In genomic region chr5:134098341-134098902, GRCm38 (mm10) we compare ENCODE assay signal across 9 mouse cellular contexts. TPM values are rescaled to one million over a fixed set of nuclear protein-coding genes. Genes with fewer than 3 reads are reported as not detected.
DNase-seq lines count a peak whose midpoint lies in the region; ATAC-seq and TF ChIP-seq lines count a peak whose summit lies in the region.
"Had no signal": no experiment of that assay in that cellular context is flagged by ENCODE, and none has a peak within 500 bp of the region (broad histone marks: within the 10 kb centered on the region; RNA-seq: fewer than 3 reads in every experiment).

No protein-coding gene starts in this region.

- H3K9ac ChIP-seq in forebrain, postnatal 0 days = peak overlapping the region; percentile 81
- peak overlapping the region; percentile 88 for H3K9ac ChIP-seq in neural tube, embryonic 15.5 days (replicated peaks)

- peak overlapping the region; percentile 81 for H3K27ac ChIP-seq in left cerebral cortex, adult 2 months
- peak overlapping the region; percentile 86; the same call in 1 of the 2 replicates for H3K27ac ChIP-seq in forebrain, postnatal 0 days (ENCODE audit: low read depth, low read length)
- H3K27ac ChIP-seq in neural tube, embryonic 15.5 days (replicated peaks) = peak overlapping the region; percentile 90; the same call in 1 of the 2 replicates

- intact Hi-C loops in left cerebral cortex, adult 2 months (cut with DNase I) = no loop called here
- intact Hi-C loops in gastrocnemius, postnatal 14 days (cut with DNase I; ENCODE audit: low total_unique reads) = no loop called here

- ATAC-seq in forebrain, postnatal 0 days = no peak
- no peak; the same call in 1 of the 2 replicates for ATAC-seq in neural tube, embryonic 15.5 days (ENCODE audit: low FRiP score)

- peak overlapping the region; percentile 96 for H3K4me3 ChIP-seq in left cerebral cortex, adult 2 months
- H3K4me3 ChIP-seq in forebrain, postnatal 0 days (ENCODE audit: low read depth, low read length) = peak overlapping the region; percentile 81
- H3K4me3 ChIP-seq in neural tube, embryonic 15.5 days (replicated peaks) = peak overlapping the region; percentile 77

- H3K27me3 ChIP-seq in forebrain, postnatal 0 days (ENCODE audit: insufficient read depth, low read length) = no peaks in the 10 kb centered on the region
- no peaks in the 10 kb centered on the region for H3K27me3 ChIP-seq in neural tube, embryonic 15.5 days (replicated peaks)
- H3K27me3 ChIP-seq: Patski had no signal

- H3K4me1 ChIP-seq in forebrain, postnatal 0 days (ENCODE audit: insufficient read depth) = peaks cover 15% of the 10 kb centered on the region; the same call in 1 of the 2 replicates
- peaks cover 39% of the 10 kb centered on the region for H3K4me1 ChIP-seq in neural tube, embryonic 15.5 days

- WGBS in forebrain, postnatal 0 days = 40% methylated on average over 13 of the region's 13 CpGs
- 47% methylated on average over 13 of the region's 13 CpGs for WGBS in neural tube, embryonic 15.5 days

- DNase-seq in left cerebral cortex, adult 2 months (ENCODE audit: extremely low spot score in 1 of 2, low spot score in 2 of 2) = no peak
- no peak for DNase-seq in left cerebral cortex, adult 9 months (ENCODE audit: low spot score in 2 of 2)
- DNase-seq in forebrain, postnatal 0 days = no peak
- peak; percentile 45 to 69 for DNase-seq in kidney, postnatal 36 days
- DNase-seq in left cerebral cortex, adult 8-10 months (ENCODE audit: low spot score in 2 of 2) = no peak
- DNase-seq in gastrocnemius, postnatal 14 days = no peak
- no peak for DNase-seq in Muller cell, postnatal 12 days (ENCODE audit: inconsistent ontology term)

- no peaks in the 10 kb centered on the region for H3K9me3 ChIP-seq in forebrain, postnatal 0 days (ENCODE audit: low read length)
- no peaks in the 10 kb centered on the region for H3K9me3 ChIP-seq in neural tube, embryonic 15.5 days (replicated peaks)

- TF ChIP-seq CTCF in left cerebral cortex, adult 2 months (IDR thresholded peaks at IDR 0.05) = no peak
- TF ChIP-seq CTCF in forebrain, postnatal 0 days (IDR thresholded peaks at IDR 0.05; ENCODE audit: low read depth) = no peak

- H3K4me2 ChIP-seq in forebrain, postnatal 0 days (ENCODE audit: low read depth) = peak overlapping the region; percentile 85
- H3K4me2 ChIP-seq in neural tube, embryonic 15.5 days = peak overlapping the region; percentile 66

- no peaks in the 10 kb centered on the region for H3K36me3 ChIP-seq in forebrain, postnatal 0 days (ENCODE audit: insufficient read depth)
- no peaks in the 10 kb centered on the region for H3K36me3 ChIP-seq in neural tube, embryonic 15.5 days

RNA-seq across cellular contexts. Expression of gene Castor2, which starts 1.1 kb away (rescaled TPM):
- total RNA-seq in left cerebral cortex, adult 2 months (2021) = 10 to 100 TPM; 86.7 to 93.1 TPM
- 16.8 and 19.3 TPM in 2 replicates for total RNA-seq in forebrain, postnatal 0 days (2014; rRNA removed)
- 18.9 and 21.9 TPM in 2 replicates for polyA plus RNA-seq in forebrain, postnatal 0 days (2015; fragmentation: Nextera tagmentation; extraction: Ambion mirVana)
- polyA plus RNA-seq in neural tube, embryonic 15.5 days (2015; fragmentation: Nextera tagmentation; extraction: Ambion mirVana) = 22.8 TPM in 2 replicates
- total RNA-seq in left cerebral cortex, adult 8-10 months (2022) = 10 to 100 TPM; 62.4 to 89.4 (median 68.0) TPM
- total RNA-seq in gastrocnemius, postnatal 14 days (2021) = 10 to 100 TPM; 36.5 to 40.2 TPM

Comparison
In these comparisons a context has a peak if more than half of its experiments do, and no peak if none do; other contexts are left out.
1. DNase-seq: peak in kidney, postnatal 36 days (2 of 2); none in left cerebral cortex, adult 2 months (0 of 2), left cerebral cortex, adult 9 months (0 of 2), forebrain, postnatal 0 days (single experiment), left cerebral cortex, adult 8-10 months (0 of 2), gastrocnemius, postnatal 14 days (single experiment) and Muller cell, postnatal 12 days (single experiment).
2. Peak in every context shown above with its lines, with median percentiles within 50 percentile points of each other: H3K27ac ChIP-seq and H3K4me3 ChIP-seq.